Mouse (Mus musculus) bone marrow, adult 2 months (tissue): ENCODE data around the gene Slc37a4. TPM values are rescaled to one million over a fixed set of nuclear protein-coding genes. Genes with fewer than 3 reads are reported as not detected.

ENCODE experiments used
- H3K27ac ChIP-seq: fragments of 200-500 bp; 2 replicates; pipeline ENCODE4 v1.5.1; 2012; ENCODE audit warnings: low read depth, mild to moderate bottlenecking, control low read depth, inconsistent platforms, low read length; ENCODE audit not compliant: control insufficient read depth, poor library complexity, insufficient read depth
- H3K4me1 ChIP-seq: fragments of 200-500 bp; 2 replicates; pipeline ENCODE4 v1.6.1; 2011; ENCODE audit warnings: low read length; ENCODE audit not compliant: control insufficient read depth, insufficient read depth
- H3K4me3 ChIP-seq: fragments of 200-500 bp; replicated peaks from 2 replicates; pipeline ENCODE3; 2011; ENCODE audit warnings: mild to moderate bottlenecking, low read depth, low read length, control low read depth; ENCODE audit not compliant: control insufficient read depth
- CTCF ChIP-seq: fragments of 200-500 bp; IDR thresholded peaks from 2 replicates; pipeline ENCODE4 v1.5.1; 2011; ENCODE audit warnings: low read length, control low read depth; ENCODE audit not compliant: control insufficient read depth, insufficient read depth
- POLR2A ChIP-seq: fragments of 200-500 bp; IDR thresholded peaks from 2 replicates; pipeline ENCODE4 v1.6.1; 2011; ENCODE audit warnings: low read depth, mild to moderate bottlenecking, control low read depth, low read length, borderline replicate concordance; ENCODE audit not compliant: control insufficient read depth
- WGBS: fragments of 180-500 bp; shearing (Covaris S2); methylation state at CpG from one replicate; pipeline ENCODE4 v1.1.7; 2018; 5-methylcytosine and 5-hydroxymethylcytosine counted together
- polyA plus RNA-seq: library from polyadenylated mRNA; stranded (reverse); fragments of >200 nt; gene quantifications from 2 replicates; pipeline ENCODE4 v1.2.4, GENCODE M21; 2011; ENCODE audit warnings: low replicate concordance; ENCODE audit not compliant: missing spikeins, insufficient read depth, insufficient read length

The Slc37a4 gene
- polyA plus RNA-seq = 9.8 and 16.9 TPM in 2 replicates

GRCm38 (mm10) chr9:44396684-44397411 is at the start of gene Slc37a4:
Gene Slc37a4 (plus strand): TSS chr9:44396852.
- peak; percentile 98 for TF ChIP-seq POLR2A
- no peak for TF ChIP-seq CTCF
- Histone ChIP-seq H3K4me1 (no peaks in the 10 kb centered on the region; the same call in 1 of the 2 replicates), H3K27ac (peak within 1 kb of the TSS; percentile 73), H3K4me3 (peak within 1 kb of the TSS; percentile 77)
- WGBS = under 1% methylated on average over 43 of the region's 43 CpGs

- 87% methylated on average over 9 of the region's 9 CpGs for WGBS
- Histone ChIP-seq H3K4me3 (no peak overlapping the region), H3K27ac (no peak overlapping the region), H3K4me1 (no peaks in the 10 kb centered on the region)
- TF ChIP-seq POLR2A (no peak), CTCF (no peak)
Measured at GRCm38 (mm10) chr9:44347166-44347565, 49.5 kb upstream of the Slc37a4 start.

- H3K4me3 ChIP-seq = no peak overlapping the region
- no peaks in the 10 kb centered on the region for H3K4me1 ChIP-seq
- WGBS = 76% methylated on average over 4 of the region's 4 CpGs
- TF ChIP-seq CTCF (no peak), POLR2A (no peak)
- H3K27ac ChIP-seq = no peak overlapping the region
Measured at GRCm38 (mm10) chr9:44347621-44348020, 49.0 kb upstream of the Slc37a4 start.

GRCm38 (mm10) chr9:44348546-44348945 is 48.1 kb upstream of the Slc37a4 start:
- Histone ChIP-seq H3K4me1 (no peaks in the 10 kb centered on the region), H3K4me3 (no peak overlapping the region), H3K27ac (no peak overlapping the region)
- 90% methylated on average over 4 of the region's 4 CpGs for WGBS
- TF ChIP-seq CTCF = no peak
- TF ChIP-seq POLR2A = no peak

GRCm38 (mm10) chr9:44351396-44351795 is 45.3 kb upstream of the Slc37a4 start:
- 90% methylated on average over 4 of the region's 4 CpGs for WGBS
- Histone ChIP-seq H3K4me3 (no peak overlapping the region), H3K4me1 (no peaks in the 10 kb centered on the region), H3K27ac (no peak overlapping the region)
- TF ChIP-seq POLR2A = no peak
- no peak for TF ChIP-seq CTCF

- no peak for TF ChIP-seq CTCF
- no peak for TF ChIP-seq POLR2A
Measured at GRCm38 (mm10) chr9:44352337-44352736, 44.3 kb upstream of the Slc37a4 start.

GRCm38 (mm10) chr9:44353142-44353541 is 43.5 kb upstream of the Slc37a4 start:
- WGBS = 90% methylated on average over 6 of the region's 6 CpGs
- TF ChIP-seq POLR2A = no peak
- TF ChIP-seq CTCF = no peak

More at GRCm38 (mm10) chr9:44352337-44352736, 44.3 kb upstream of the Slc37a4 start:
- Histone ChIP-seq H3K4me1 (no peaks in the 10 kb centered on the region), H3K4me3 (no peak overlapping the region), H3K27ac (no peak overlapping the region; the same call in 1 of the 2 replicates)
- WGBS = 87% methylated on average over 10 of the region's 10 CpGs

GRCm38 (mm10) chr9:44357207-44357606 is 39.4 kb upstream of the Slc37a4 start:
- no peak for TF ChIP-seq POLR2A
- Histone ChIP-seq H3K27ac (no peak overlapping the region), H3K4me3 (no peak overlapping the region), H3K4me1 (peaks cover 1% of the 10 kb centered on the region; the same call in 1 of the 2 replicates)
- 68% methylated on average over 4 of the region's 4 CpGs for WGBS

More at GRCm38 (mm10) chr9:44353142-44353541, 43.5 kb upstream of the Slc37a4 start:
- H3K4me1 ChIP-seq = no peaks in the 10 kb centered on the region
- no peak overlapping the region for H3K4me3 ChIP-seq
- no peak overlapping the region for H3K27ac ChIP-seq
